Mouse (Mus musculus) CH12.LX (cell line): ENCODE measurements around the gene Sept9. TPM values are rescaled to one million over a fixed set of nuclear protein-coding genes. Genes with fewer than 3 reads are reported as not detected.

Experiments
- DNase-seq: peaks from one replicate; pipeline ENCODE4 v3.0.0-alpha.2; 2013; ENCODE audit errors: extremely low read depth
- H3K27ac ChIP-seq: 2 replicates; pipeline ENCODE4 v1.5.1; 2012; ENCODE audit warnings: low read depth, mild to moderate bottlenecking, control low read depth, moderate library complexity; ENCODE audit not compliant: insufficient read depth
- H3K27me3 ChIP-seq: replicated peaks from 2 replicates; pipeline ENCODE3; 2012; ENCODE audit warnings: inconsistent platforms
- H3K36me3 ChIP-seq, 2 experiments: replicated peaks in 1 of 2; 2 replicates each; pipeline versions ENCODE3 to v1.6.1; 2012; ENCODE audit warnings: inconsistent platforms in 1 of 2, low read length in 1 of 2, mild to moderate bottlenecking in 1 of 2, mixed read lengths in 1 of 2, moderate library complexity in 1 of 2; ENCODE audit not compliant: control insufficient read depth in 1 of 2, insufficient read depth in 1 of 2
- H3K4me1 ChIP-seq, 2 experiments: 2 replicates each; pipeline ENCODE4 v1.6.1; 2012; ENCODE audit warnings: inconsistent platforms in 1 of 2, moderate library complexity in 1 of 2; ENCODE audit not compliant: insufficient read depth in 2 of 2, control insufficient read depth in 1 of 2
- H3K4me2 ChIP-seq: 2 replicates; pipeline ENCODE4 v1.6.1; 2012; ENCODE audit warnings: low read depth, mild to moderate bottlenecking, control low read depth; ENCODE audit not compliant: poor library complexity, insufficient read depth, severe bottlenecking
- H3K4me3 ChIP-seq, 3 experiments: fragments of 150-350 bp in 1 of 3; sonication (generic) in 1 of 3; replicated peaks in 1 of 3; 2 replicates each; pipeline versions ENCODE3 to v1.5.1; 2011 to 2012; ENCODE audit warnings: low read depth in 2 of 3, low read length in 2 of 3, mild to moderate bottlenecking in 2 of 3, moderate library complexity in 2 of 3, control low read depth in 1 of 3, improper control_type of control experiment in 1 of 3, inconsistent platforms in 1 of 3, mixed read lengths in 1 of 3; ENCODE audit not compliant: poor library complexity in 1 of 3
- H3K79me2 ChIP-seq: replicated peaks from 2 replicates; pipeline ENCODE4 v1.6.1; 2012; ENCODE audit warnings: mild to moderate bottlenecking, moderate library complexity; ENCODE audit not compliant: control insufficient read depth, poor library complexity, insufficient read depth, severe bottlenecking; ENCODE audit errors: extremely low read depth
- H3K9ac ChIP-seq: 2 replicates; pipeline ENCODE4 v1.6.1; 2012; ENCODE audit warnings: low read depth, mild to moderate bottlenecking, control low read depth, moderate library complexity; ENCODE audit not compliant: insufficient read depth
- H3K9me3 ChIP-seq: replicated peaks from 2 replicates; pipeline ENCODE3; 2012; ENCODE audit warnings: low read length, inconsistent platforms, mixed read lengths
- BHLHE40 ChIP-seq: IDR thresholded peaks from 2 replicates; pipeline ENCODE4 v1.6.1; 2011; ENCODE audit warnings: mild to moderate bottlenecking, low read depth, low read length, improper control_type of control experiment
- CHD1 ChIP-seq: IDR thresholded peaks from 2 replicates; pipeline ENCODE4 v1.6.1; 2012; ENCODE audit warnings: low read depth, low read length, improper control_type of control experiment, inconsistent platforms
- CHD2 ChIP-seq: IDR thresholded peaks from 2 replicates; pipeline ENCODE4 v1.6.1; 2011; ENCODE audit warnings: low read length, improper control_type of control experiment
- CTCF ChIP-seq, 2 experiments: IDR thresholded peaks in 1 of 2; conservative IDR thresholded peaks in 1 of 2; 2 replicates each; pipeline ENCODE4 v1.5.1; 2011 to 2012; ENCODE audit warnings: low read depth in 2 of 2, low read length in 2 of 2, improper control_type of control experiment in 1 of 2, inconsistent platforms in 1 of 2, mild to moderate bottlenecking in 1 of 2, moderate library complexity in 1 of 2
- E2F4 ChIP-seq: IDR thresholded peaks from 2 replicates; pipeline ENCODE4 v1.6.1; 2011; ENCODE audit warnings: low read depth, low read length, improper control_type of control experiment; ENCODE audit not compliant: insufficient replicate concordance
- ELF1 ChIP-seq: IDR thresholded peaks from 2 replicates; pipeline ENCODE4 v1.6.1; 2014; ENCODE audit warnings: low read depth, mild to moderate bottlenecking, inconsistent platforms, low read length, improper control_type of control experiment
- EP300 ChIP-seq: IDR thresholded peaks from 2 replicates; pipeline ENCODE4 v1.6.1; 2011; ENCODE audit warnings: low read length, improper control_type of control experiment
- ETS1 ChIP-seq: conservative IDR thresholded peaks from 2 replicates; pipeline ENCODE4 v1.6.1; 2012; ENCODE audit warnings: low read depth, mild to moderate bottlenecking, inconsistent platforms, low read length, improper control_type of control experiment, moderate library complexity
- GABPA ChIP-seq: IDR thresholded peaks from 2 replicates; pipeline ENCODE4 v1.6.1; 2012; ENCODE audit warnings: low read depth, low read length, improper control_type of control experiment, inconsistent platforms; ENCODE audit not compliant: insufficient replicate concordance
- HCFC1 ChIP-seq: IDR thresholded peaks from 2 replicates; pipeline ENCODE4 v1.6.1; 2012; ENCODE audit warnings: low read depth, mild to moderate bottlenecking, inconsistent platforms, low read length, improper control_type of control experiment
- IRF4 ChIP-seq: IDR thresholded peaks from 2 replicates; pipeline ENCODE4 v1.6.1; 2014; ENCODE audit warnings: low read depth, mild to moderate bottlenecking, inconsistent platforms, low read length, improper control_type of control experiment
- JUN ChIP-seq: IDR thresholded peaks from 2 replicates; pipeline ENCODE4 v1.6.1; 2011; ENCODE audit warnings: low read depth, mild to moderate bottlenecking, low read length, improper control_type of control experiment, moderate library complexity; ENCODE audit not compliant: insufficient read depth
- JUND ChIP-seq: conservative IDR thresholded peaks from 2 replicates; pipeline ENCODE4 v1.6.1; 2011; ENCODE audit warnings: low read depth, low read length, improper control_type of control experiment
- MAX ChIP-seq: IDR thresholded peaks from 2 replicates; pipeline ENCODE4 v1.6.1; 2011; ENCODE audit warnings: low read length, improper control_type of control experiment
- MAZ ChIP-seq: IDR thresholded peaks from 2 replicates; pipeline ENCODE4 v1.6.1; 2012; ENCODE audit warnings: low read depth, mild to moderate bottlenecking, inconsistent platforms, low read length, improper control_type of control experiment, moderate library complexity
- MEF2A ChIP-seq: IDR thresholded peaks from 2 replicates; pipeline ENCODE4 v1.6.1; 2014; ENCODE audit warnings: low read depth, mild to moderate bottlenecking, inconsistent platforms, low read length, improper control_type of control experiment, borderline replicate concordance
- MXI1 ChIP-seq: IDR thresholded peaks from 2 replicates; pipeline ENCODE4 v1.6.1; 2011; ENCODE audit warnings: mild to moderate bottlenecking, low read depth, low read length, improper control_type of control experiment
- MYC ChIP-seq: IDR thresholded peaks from 2 replicates; pipeline ENCODE4 v1.6.1; 2011; ENCODE audit warnings: low read depth, mild to moderate bottlenecking, improper control_type of control experiment, low read length
- NRF1 ChIP-seq: IDR thresholded peaks from 2 replicates; pipeline ENCODE4 v1.6.1; 2014; ENCODE audit warnings: low read depth, mild to moderate bottlenecking, inconsistent platforms, low read length, improper control_type of control experiment, moderate library complexity
- PAX5 ChIP-seq: IDR thresholded peaks from 2 replicates; pipeline ENCODE4 v1.6.1; 2012; ENCODE audit warnings: low read length, inconsistent platforms, mixed read lengths
- POLR2A ChIP-seq: IDR thresholded peaks from 2 replicates; pipeline ENCODE4 v1.6.1; 2011; ENCODE audit warnings: low read depth, mild to moderate bottlenecking, improper control_type of control experiment, low read length
- POLR2AphosphoS2 ChIP-seq: IDR thresholded peaks from 2 replicates; pipeline ENCODE4 v1.6.1; 2011; ENCODE audit warnings: low read depth, low read length, improper control_type of control experiment
- RAD21 ChIP-seq: IDR thresholded peaks from 2 replicates; pipeline ENCODE4 v1.6.1; 2011; ENCODE audit warnings: low read depth, mild to moderate bottlenecking, low read length, improper control_type of control experiment, moderate library complexity
- SMC3 ChIP-seq: IDR thresholded peaks from 2 replicates; pipeline ENCODE4 v1.6.1; 2011; ENCODE audit warnings: low read depth, low read length, improper control_type of control experiment
- TBP ChIP-seq: conservative IDR thresholded peaks from 2 replicates; pipeline ENCODE4 v1.6.1; 2011; ENCODE audit warnings: low read depth, low read length, improper control_type of control experiment
- TCF12 ChIP-seq: IDR thresholded peaks from 2 replicates; pipeline ENCODE4 v1.6.1; 2014; ENCODE audit warnings: low read depth, mild to moderate bottlenecking, inconsistent platforms, low read length, improper control_type of control experiment
- USF2 ChIP-seq: conservative IDR thresholded peaks from 2 replicates; pipeline ENCODE4 v1.6.1; 2011; ENCODE audit warnings: low read depth, low read length, improper control_type of control experiment
- ZC3H11A ChIP-seq: IDR thresholded peaks from 2 replicates; pipeline ENCODE4 v1.6.1; 2012; ENCODE audit warnings: low read depth, mild to moderate bottlenecking, inconsistent platforms, low read length, improper control_type of control experiment
- ZKSCAN1 ChIP-seq: IDR thresholded peaks from 2 replicates; pipeline ENCODE4 v1.6.1; 2012; ENCODE audit warnings: low read depth, inconsistent platforms, low read length, improper control_type of control experiment, borderline replicate concordance
- ZMIZ1 ChIP-seq: IDR thresholded peaks from 2 replicates; pipeline ENCODE4 v1.6.1; 2012; ENCODE audit warnings: low read depth, mild to moderate bottlenecking, inconsistent platforms, low read length, improper control_type of control experiment
- ZNF384 ChIP-seq: IDR thresholded peaks from 2 replicates; pipeline ENCODE4 v1.6.1; 2012; ENCODE audit warnings: low read depth, low read length, improper control_type of control experiment, inconsistent platforms
- dilution Hi-C: fragments of 300-500 bp; cut with MboI; formaldehyde crosslinking; loops from 2 replicates; pipeline ENCODE4 v1.14.3; 2020; ENCODE audit warnings: low sequenced_read_pairs; ENCODE audit not compliant: extremely low pct_unique_long_range_greater_than_20kb, extremely low pct_ligation_motif_present
- in situ Hi-C: fragments of 300-500 bp; cut with MboI; formaldehyde crosslinking; loops from 3 replicates; pipeline ENCODE4 v1.14.3; 2019; ENCODE audit warnings: low sequenced_read_pairs, low pct_ligation_motif_present, low pct_unique_long_range_greater_than_20kb, mixed read lengths
- polyA plus RNA-seq: library from polyadenylated mRNA; unstranded; fragments of >175 nt; gene quantifications from 2 replicates; pipeline ENCODE4 v1.2.1, GENCODE M21; 2012; ENCODE audit warnings: low read depth; ENCODE audit not compliant: insufficient read length
- total RNA-seq, 2 experiments: library from RNA; depleted of rRNA; stranded (reverse); fragments of 300-350 nt in 1 of 2; fragments of >200 nt in 1 of 2; gene quantifications; 2 replicates each; pipeline ENCODE4 v1.2.3; 2012 to 2014

The Sept9 gene
- total and polyA plus RNA-seq, 3 experiments, result 47.6 to 128 (median 110) TPM

DNA sequence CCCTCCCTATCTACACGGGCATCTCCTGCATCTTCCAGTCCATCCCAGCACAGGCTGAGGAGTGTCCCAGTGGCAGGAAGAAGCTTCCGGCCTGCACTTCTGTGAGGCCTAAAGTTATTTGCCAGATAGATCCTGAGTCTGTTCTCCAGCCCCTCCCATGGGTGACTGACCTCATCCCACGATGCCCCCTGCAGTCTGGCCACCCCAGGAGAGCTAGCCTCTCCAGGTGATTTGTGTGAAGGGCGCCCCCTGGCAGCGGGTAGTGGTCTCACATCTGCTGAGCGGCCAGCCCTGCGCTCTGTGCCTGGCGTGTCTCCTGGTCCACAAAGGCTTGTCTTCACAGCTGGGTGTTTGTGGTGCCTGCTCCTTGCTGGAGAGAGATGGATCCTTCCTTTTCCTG lies 113.5 kb downstream of the Sept9 start (continued):
- TF ChIP-seq ZKSCAN1 (no peak), ZMIZ1 (no peak), USF2 (no peak)

- H3K4me2 ChIP-seq, result no peak overlapping the region
- TF ChIP-seq MEF2A (no peak), POLR2A (no peak), ZMIZ1 (no peak), ZC3H11A (no peak), MYC (no peak), EP300 (no peak), GABPA (no peak), BHLHE40 (no peak)
- no peak overlapping the region for H3K4me3 ChIP-seq
- H3K9ac ChIP-seq, result no peak overlapping the region
- peaks cover 0 to 33% of the 10 kb centered on the region in 2 experiments for H3K36me3 ChIP-seq
- H3K79me2 ChIP-seq, result peaks cover 22% of the 10 kb centered on the region
- no peaks in the 10 kb centered on the region for H3K9me3 ChIP-seq
- H3K27ac ChIP-seq, result peak overlapping the region; percentile 98
- DNase-seq, result no peak
- dilution Hi-C loops, result no loop called here
- in situ Hi-C loops, result loop anchor here (5.0 kb wide), 2 partner anchors 44 to 66 kb away; no protein-coding TSS in a partner anchor
- H3K4me1 ChIP-seq, result peaks cover 79 to 93% of the 10 kb centered on the region in 2 experiments
- H3K27me3 ChIP-seq, result no peaks in the 10 kb centered on the region
These were observed 114.0 kb downstream of the Sept9 start for GRCm38 (mm10) chr11:117313446-117313845.

DNA sequence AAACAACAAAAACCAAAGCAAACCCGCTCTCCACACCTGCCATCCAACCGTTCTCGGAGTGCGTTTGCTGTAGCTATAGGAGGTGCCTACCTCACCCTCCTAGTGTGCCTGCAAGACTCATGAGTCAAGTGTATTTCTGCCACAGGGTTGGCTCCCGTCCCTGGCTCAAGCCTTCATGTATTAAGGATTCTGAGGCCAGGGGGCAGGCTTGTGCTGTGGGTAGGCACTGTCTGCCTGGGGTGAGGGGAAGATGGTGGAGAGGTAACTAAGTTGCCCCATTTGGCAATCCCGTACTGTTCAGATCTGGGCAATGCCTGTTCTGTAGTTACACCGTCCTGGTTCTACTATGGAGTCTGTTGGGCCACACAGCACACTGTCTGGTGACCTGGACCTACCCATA lies 114.6 kb downstream of the Sept9 start:
- no peak for DNase-seq
- H3K36me3 ChIP-seq, result peaks cover 0 to 33% of the 10 kb centered on the region in 2 experiments
- H3K79me2 ChIP-seq, result peaks cover 21% of the 10 kb centered on the region
- no peak overlapping the region for H3K4me2 ChIP-seq
- no peaks in the 10 kb centered on the region for H3K27me3 ChIP-seq
- H3K9me3 ChIP-seq, result no peaks in the 10 kb centered on the region
- no peak overlapping the region for H3K4me3 ChIP-seq
- in situ Hi-C loops (loop anchor here (5.0 kb wide), 2 partner anchors 43 to 67 kb away; no protein-coding TSS in a partner anchor), dilution Hi-C loops (no loop called here)
- H3K9ac ChIP-seq, result no peak overlapping the region
- no peak overlapping the region for H3K27ac ChIP-seq
- H3K4me1 ChIP-seq, result peaks cover 79 to 93% of the 10 kb centered on the region in 2 experiments
- 0 out of 2 replicates have a peak, but pooled peaks have one; percentile 42 for TF ChIP-seq MAZ
- no peak for TF ChIP-seq EP300
- no peak for TF ChIP-seq JUND
- TF ChIP-seq NRF1, result 0 out of 2 replicates have a peak, but pooled peaks have one; percentile 22
- TF ChIP-seq HCFC1, result no peak
- peak; percentile 83 for TF ChIP-seq RAD21
- no peak for TF ChIP-seq ZNF384
- TF ChIP-seq BHLHE40, result no peak
- TF ChIP-seq E2F4, result no peak
- no peak for TF ChIP-seq MYC
- TF ChIP-seq POLR2AphosphoS2, result no peak
- 0 out of 2 replicates have a peak, but pooled peaks have one; percentile 16 for TF ChIP-seq CHD2
- no peak for TF ChIP-seq ETS1
- no peak for TF ChIP-seq ELF1
- peak; percentile 6 to 85; a peak in 2 of 4 replicates for TF ChIP-seq CTCF (conservative IDR thresholded peaks at IDR 0.05 in 1 of 2, IDR thresholded peaks at IDR 0.05 in 1 of 2; ENCODE audit: low read depth in 2 of 2, low read length in 2 of 2)
- TF ChIP-seq TCF12, result 0 out of 2 replicates have a peak, but pooled peaks have one; percentile 14
- TF ChIP-seq PAX5, result no peak
- TF ChIP-seq POLR2A, result no peak
- no peak for TF ChIP-seq JUN
- TF ChIP-seq SMC3, result peak; percentile 98
- TF ChIP-seq TBP, result no peak
- no peak for TF ChIP-seq ZMIZ1
- peak; percentile 87 for TF ChIP-seq ZC3H11A
- TF ChIP-seq IRF4, result no peak
- no peak for TF ChIP-seq CHD1
- TF ChIP-seq MAX, result no peak
- TF ChIP-seq MXI1, result no peak
